Mouse (Mus musculus): ENCODE results near the gene Prx.
A peak's percentile ranks its signal among the peaks of the same experiment; 100 is the strongest.

The Prx gene

GRCm38 (mm10) chr7:27499036-27499435 lies at the start of gene Prx:
TSS of gene Prx (plus strand) at chr7:27499324.
- no peak for DNase-seq

- no peak for DNase-seq
Measured at GRCm38 (mm10) chr7:27451359-27451758, 47.8 kb upstream of the Prx start.

GRCm38 (mm10) chr7:27452206-27452770 lies 46.8 kb upstream of the Prx start:
- peak; percentile 26 to 34 for DNase-seq

- peak; percentile 27 to 41 for DNase-seq
Measured at GRCm38 (mm10) chr7:27454461-27455121, 44.5 kb upstream of the Prx start.

- DNase-seq = no peak
Measured at GRCm38 (mm10) chr7:27455273-27455672, 43.9 kb upstream of the Prx start.

- no peak for DNase-seq
Measured at GRCm38 (mm10) chr7:27458614-27459013, 40.5 kb upstream of the Prx start.

GRCm38 (mm10) chr7:27459640-27460039 lies 39.5 kb upstream of the Prx start:
- no peak for DNase-seq

- no peak for DNase-seq
Measured at GRCm38 (mm10) chr7:27460477-27460876, 38.6 kb upstream of the Prx start.

- DNase-seq = no peak
Measured at GRCm38 (mm10) chr7:27467648-27468047, 31.5 kb upstream of the Prx start.

GRCm38 (mm10) chr7:27471390-27472120 lies 27.6 kb upstream of the Prx start:
- peak in 1 of 2 experiments; percentile 42 for DNase-seq

GRCm38 (mm10) chr7:27472596-27472995 lies 26.5 kb upstream of the Prx start:
- DNase-seq = no peak

GRCm38 (mm10) chr7:27473156-27473834 lies 25.8 kb upstream of the Prx start, which contains the start of gene Sertad3:
TSS of gene Sertad3 (plus strand) at chr7:27473768.
- DNase-seq = peak; percentile 100

- DNase-seq = no peak
Measured at GRCm38 (mm10) chr7:27473835-27474489, 25.2 kb upstream of the Prx start.

GRCm38 (mm10) chr7:27474490-27474954 lies 24.6 kb upstream of the Prx start:
- DNase-seq = peak; percentile 100

GRCm38 (mm10) chr7:27475596-27475995 lies 23.5 kb upstream of the Prx start:
- no peak for DNase-seq

GRCm38 (mm10) chr7:27476098-27476635 lies 23.0 kb upstream of the Prx start:
- DNase-seq = peak; percentile 71 to 77

- DNase-seq = no peak
Measured at GRCm38 (mm10) chr7:27478561-27478960, 20.6 kb upstream of the Prx start.

- peak; percentile 66 to 79 for DNase-seq
Measured at GRCm38 (mm10) chr7:27479750-27480149, 19.4 kb upstream of the Prx start.

- DNase-seq = peak in 1 of 2 experiments; percentile 49
Measured at GRCm38 (mm10) chr7:27480506-27480905, 18.6 kb upstream of the Prx start.

GRCm38 (mm10) chr7:27480927-27481626 lies 18.0 kb upstream of the Prx start:
- no peak for DNase-seq

GRCm38 (mm10) chr7:27481627-27481969 lies 17.5 kb upstream of the Prx start:
- DNase-seq = peak; percentile 96 to 97

- no peak for DNase-seq
Measured at GRCm38 (mm10) chr7:27483860-27484259, 15.3 kb upstream of the Prx start.
